Mouse (Mus musculus): ENCODE results near the gene Hddc3.
A peak's percentile ranks its signal among the peaks of the same experiment; 100 is the strongest.

GRCm38 (mm10) chr7:80370649-80371040 lies 27.7 kb downstream of the Hddc3 start:
- TF ChIP-seq CTCF (IDR thresholded peaks at IDR 0.05), result no peak
- TF ChIP-seq EP300 (IDR thresholded peaks at IDR 0.05; ENCODE audit: insufficient read depth, low read depth, low read length), result no peak
- peak; percentile 54; the same call in 1 of the 2 replicates for TF ChIP-seq POLR2A (IDR thresholded peaks at IDR 0.05; ENCODE audit: insufficient read depth, low read depth, low read length)

Measured in heart, adult 2 months (tissue).